Mouse (Mus musculus): ENCODE measurements around the gene Nthl1.
"Not testable (repeated sequence)": the region's sequence is repeated elsewhere in the genome, so short reads cannot be mapped to it uniquely, and the experiment has no call there.

The Nthl1 gene

DNA sequence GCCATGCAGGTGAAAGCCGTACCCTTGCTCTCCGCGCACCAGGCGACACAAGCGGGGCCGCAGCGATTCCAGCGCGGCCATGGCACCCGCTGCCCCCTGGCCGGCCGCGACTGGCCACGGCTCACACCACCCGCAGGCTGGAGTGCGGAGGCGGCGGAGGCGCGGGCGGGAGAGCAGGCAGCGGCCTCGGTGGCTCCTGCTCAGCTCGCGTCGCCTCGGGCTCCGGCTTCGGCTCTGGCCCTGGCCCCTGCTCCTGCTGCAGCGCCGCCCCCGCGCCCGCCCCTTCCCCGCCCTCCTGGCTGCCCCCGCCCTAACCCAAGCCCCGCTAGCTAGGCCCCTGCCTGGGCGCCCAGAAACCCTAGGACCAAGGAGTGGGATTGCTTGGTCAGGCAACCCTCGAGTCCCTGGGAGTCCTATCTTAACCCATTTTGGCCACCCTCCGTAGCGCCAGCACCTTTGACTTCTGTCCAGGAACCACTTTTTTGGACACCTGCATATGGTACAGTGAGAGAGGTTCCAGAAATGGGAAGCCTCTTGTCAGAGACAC is 17.7 kb downstream of the Nthl1 start, which contains the start of gene Slc9a3r2:
Gene Slc9a3r2 (minus strand): TSS at position 258 of the 547 bp plus-strand sequence.
- no peak for DNase-seq (ENCODE audit: low spot score)

- no peak for DNase-seq (ENCODE audit: low spot score)
Measured at GRCm38 (mm10) chr17:24650766-24651165, 18.3 kb downstream of the Nthl1 start.

- no peak for DNase-seq (ENCODE audit: low spot score)
Measured at GRCm38 (mm10) chr17:24651835-24652234, 19.4 kb downstream of the Nthl1 start.

GRCm38 (mm10) chr17:24653967-24654710 is 21.7 kb downstream of the Nthl1 start:
- DNase-seq (ENCODE audit: low spot score) = no peak

DNA sequence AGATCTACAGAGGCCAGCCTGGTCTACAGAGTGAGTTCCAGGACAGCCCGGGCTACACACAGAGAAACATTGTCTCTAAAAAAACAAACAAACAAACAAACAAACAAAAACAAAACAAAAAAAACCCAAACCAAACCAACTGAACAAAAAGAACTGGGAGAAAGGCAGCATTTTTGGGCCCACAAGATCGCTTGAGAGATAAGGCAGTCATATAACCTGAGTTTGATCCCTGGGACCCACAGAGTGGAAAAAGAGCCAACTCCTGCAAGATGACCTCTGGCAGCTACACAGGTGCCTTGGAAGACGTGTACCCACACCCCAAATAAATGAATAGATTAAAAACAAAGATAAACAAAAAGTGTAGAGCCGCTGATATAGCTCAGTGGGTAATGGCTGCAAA is 22.5 kb downstream of the Nthl1 start:
- DNase-seq (ENCODE audit: low spot score) = no peak

DNA sequence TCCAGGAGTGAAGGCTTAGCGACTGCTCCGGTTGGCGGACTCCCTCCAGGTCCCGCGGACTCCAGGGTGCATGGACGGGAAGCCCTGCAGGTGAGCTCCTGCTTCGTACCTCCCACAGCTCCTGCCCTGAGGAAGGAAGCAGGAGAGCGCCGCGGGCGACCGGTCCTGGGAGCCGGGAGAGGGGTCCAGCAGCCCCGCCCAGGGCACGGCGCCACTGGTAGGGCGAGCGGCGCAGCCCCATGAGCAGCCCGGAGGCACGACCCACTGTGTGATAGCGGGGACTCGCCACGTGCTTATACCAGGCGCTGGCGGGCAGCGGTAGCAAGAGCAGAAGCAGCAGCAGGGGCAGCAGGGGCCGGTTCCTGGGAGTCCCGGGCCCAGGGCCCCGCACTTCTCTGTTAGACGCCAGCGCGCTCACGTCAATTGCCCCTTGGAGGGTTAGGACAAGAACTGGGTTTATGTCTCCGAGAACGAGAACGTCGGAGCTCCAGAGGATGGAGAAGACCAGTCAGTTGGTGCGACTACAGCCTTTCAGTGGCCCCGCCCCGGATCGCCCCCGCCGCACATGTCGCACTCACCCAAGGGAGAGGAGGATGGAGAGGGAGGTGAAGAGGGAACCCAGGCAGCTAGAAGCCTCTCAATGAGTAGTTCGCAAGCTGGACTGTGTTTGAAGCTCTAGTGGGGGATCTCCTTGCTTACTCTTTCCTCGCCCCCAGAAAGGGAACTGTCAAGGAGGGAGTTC is 25.7 kb downstream of the Nthl1 start, which contains the start of gene Npw:
Gene Npw (minus strand): TSS at position 441 of the 742 bp plus-strand sequence.
- DNase-seq (ENCODE audit: low spot score) = no peak

DNA sequence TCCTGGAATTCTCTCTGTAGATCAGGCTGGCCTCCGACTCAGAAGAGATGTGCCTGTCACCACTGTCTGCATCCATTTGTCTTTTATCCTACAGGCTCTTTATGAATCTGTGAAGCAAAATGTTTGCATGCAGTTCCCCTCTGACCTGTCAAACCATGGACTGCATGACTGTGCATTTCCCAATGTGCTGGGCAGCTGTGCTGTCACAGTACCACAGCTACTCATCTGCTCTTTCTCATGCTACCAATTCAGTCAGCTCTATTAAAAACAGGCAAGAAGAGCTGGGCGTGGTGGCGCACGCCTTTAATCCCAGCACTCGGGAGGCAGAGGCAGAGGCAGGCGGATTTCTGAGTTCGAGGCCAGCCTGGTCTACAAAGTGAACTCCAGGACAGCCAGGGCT is 34.5 kb downstream of the Nthl1 start:
- not testable (repeated sequence) for DNase-seq (ENCODE audit: low spot score)

DNA sequence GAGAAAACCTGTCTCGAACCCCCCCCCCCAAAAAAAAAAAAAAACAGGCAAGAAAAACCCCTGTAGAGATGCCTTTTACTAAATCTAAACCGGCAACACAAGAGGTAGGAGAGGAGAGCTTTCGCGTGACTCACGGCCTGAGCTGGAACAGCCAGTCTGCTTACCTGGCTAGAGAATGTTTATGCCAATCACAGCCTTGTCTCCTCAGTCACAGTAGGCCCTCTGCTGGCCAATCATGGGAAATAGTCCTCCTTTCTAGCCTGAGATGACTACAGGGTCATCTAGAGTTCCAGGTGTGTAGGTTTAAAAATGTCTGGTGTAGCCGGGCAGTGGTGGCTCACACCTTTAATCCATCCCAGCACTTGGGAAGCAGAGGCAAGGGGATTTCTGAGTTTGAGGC is 34.9 kb downstream of the Nthl1 start:
- DNase-seq (ENCODE audit: low spot score) = no peak

DNA sequence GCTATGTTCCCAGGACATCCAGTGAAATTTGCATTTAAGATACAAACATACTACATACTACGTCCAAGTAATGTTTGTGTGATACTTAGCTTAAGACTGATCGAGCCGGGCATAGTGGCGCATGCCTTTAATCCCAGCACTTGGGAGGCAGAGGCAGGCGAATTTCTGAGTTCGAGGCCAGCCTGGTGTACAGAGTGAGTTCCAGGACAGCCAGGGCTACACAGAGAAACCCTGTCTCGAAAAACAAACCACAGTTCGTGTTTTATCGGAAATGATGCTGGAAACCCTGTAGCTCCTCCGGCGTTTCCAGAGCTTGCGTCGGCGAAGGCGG is 36.7 kb downstream of the Nthl1 start:
- DNase-seq (ENCODE audit: low spot score) = not testable (repeated sequence)

DNA sequence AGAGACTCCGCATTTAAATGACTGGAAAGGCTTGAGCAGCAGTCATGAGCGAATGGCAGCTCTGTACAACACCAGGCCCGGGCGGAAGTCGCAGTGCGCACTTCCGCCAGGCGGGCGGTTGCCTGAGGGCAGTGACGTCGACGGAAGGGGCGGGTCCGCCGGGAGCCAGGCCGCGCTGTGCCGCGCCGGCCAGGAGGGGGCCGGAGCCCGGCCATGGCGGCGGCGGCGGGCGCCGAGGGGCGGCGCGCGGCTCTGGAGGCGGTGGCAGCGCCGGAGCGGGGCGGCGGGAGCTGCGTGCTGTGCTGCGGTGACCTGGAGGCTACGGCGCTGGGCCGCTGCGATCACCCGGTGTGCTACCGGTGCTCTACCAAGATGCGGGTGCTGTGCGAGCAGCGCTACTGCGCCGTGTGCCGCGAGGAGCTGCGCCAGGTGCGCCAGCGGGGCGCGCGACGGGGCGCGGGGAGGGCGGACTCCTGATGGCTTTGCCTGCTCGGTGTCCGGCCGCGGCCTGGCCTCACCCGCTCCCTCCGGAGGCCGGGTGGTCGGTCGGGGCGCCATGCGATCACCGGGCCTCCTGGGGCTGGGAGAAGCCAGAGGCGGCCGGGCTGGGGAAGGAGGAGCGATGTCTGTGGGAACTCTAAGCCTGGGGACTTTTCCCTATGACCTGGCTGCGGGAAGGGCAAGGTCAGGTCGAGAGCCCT is 37.2 kb downstream of the Nthl1 start, which contains the start of gene Zfp598:
Gene Zfp598 (plus strand): TSS at position 143 of the 701 bp plus-strand sequence.
- peak; percentile 87 for DNase-seq (ENCODE audit: low spot score)

DNA sequence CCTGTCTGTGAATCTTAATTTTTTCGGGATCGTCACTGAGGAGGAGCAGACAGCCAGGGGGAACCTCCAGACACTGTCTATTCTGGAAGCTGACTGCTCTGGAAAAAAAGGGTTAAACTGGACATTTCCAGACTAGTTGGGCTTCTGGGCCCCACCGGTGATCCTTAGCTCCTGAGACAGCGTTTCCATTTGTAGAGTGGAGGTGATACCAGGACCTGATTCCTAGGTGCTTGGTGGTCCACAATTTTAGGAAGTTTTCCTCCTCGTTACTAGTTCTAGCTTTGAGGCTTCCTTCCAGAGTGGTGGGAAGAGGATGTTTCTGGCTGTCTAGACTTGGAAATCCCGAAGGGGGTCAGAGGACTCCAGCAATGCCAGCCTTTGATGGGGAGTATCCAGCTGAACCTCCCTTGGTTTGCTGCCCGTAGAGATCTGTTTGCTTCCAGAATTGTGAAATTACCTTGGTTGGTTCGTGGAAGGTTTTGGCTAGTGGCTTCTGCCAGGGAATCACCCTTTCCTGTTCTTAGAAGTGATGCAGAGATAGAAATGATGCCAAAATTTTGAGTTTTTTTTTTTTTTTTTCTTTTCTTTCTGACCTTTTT is 37.9 kb downstream of the Nthl1 start:
- DNase-seq (ENCODE audit: low spot score) = no peak

DNA sequence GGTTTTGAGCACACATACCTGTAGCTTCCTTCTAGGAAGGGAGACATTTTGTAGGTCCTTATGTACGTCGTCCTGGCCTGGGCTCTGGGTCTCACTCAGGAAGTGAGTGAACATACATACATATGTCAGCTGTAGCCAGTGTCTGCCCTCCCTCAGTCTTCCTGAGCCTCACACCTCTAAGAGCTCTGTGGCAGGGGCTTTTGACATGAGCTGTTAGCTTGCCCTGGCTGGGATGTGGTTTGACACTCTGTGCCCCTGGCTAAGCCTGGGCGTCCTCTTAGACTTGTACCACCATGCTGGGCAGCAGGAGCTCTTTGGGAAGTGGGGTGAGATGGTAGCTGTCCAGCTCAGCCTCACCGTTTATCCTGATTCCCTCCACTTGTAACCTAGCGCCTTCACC is 38.9 kb downstream of the Nthl1 start:
- no peak for DNase-seq (ENCODE audit: low spot score)

GRCm38 (mm10) chr17:24672141-24672540 is 39.7 kb downstream of the Nthl1 start:
- no peak for DNase-seq (ENCODE audit: low spot score)

DNA sequence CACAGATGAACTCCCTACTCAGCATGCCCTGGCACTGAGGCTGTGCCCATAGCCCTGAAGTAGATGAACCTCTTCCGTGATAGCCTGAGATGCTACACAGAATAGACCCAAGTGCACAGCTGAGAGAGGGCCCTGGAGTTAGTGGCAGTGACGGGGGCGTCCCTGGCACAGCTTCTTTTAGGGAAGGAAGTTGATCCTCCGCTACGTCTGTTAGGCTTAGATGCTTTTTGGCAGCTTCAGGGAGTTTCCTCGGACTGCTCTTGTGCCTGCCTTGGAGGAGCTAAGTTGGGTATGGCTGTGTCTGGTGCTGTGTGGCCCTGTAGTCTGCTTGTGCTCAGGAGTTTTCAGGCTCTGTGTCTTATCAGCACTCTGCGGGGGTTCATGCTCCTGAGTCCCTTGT is 41.8 kb downstream of the Nthl1 start:
- no peak for DNase-seq (ENCODE audit: low spot score)

GRCm38 (mm10) chr17:24676187-24676586 is 43.7 kb downstream of the Nthl1 start:
- DNase-seq (ENCODE audit: low spot score) = no peak

DNA sequence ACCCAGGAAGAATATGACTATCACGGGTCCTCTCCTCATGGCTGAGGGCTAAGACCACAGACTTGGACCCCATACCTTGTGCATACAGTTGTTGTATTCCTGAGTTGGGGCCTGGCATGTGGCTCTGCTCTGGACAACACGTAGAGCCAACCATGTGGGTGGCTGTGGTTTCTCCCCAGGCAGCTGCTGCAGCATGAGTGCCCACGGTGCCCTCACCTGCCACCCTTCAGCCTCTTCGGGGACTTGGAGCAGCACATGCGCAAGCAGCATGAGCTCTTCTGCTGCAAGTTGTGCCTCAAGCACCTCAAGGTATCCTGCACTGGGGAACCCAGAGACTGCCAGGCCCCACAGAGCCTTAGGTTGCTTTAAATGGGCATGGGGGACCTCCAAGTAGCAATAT is 44.4 kb downstream of the Nthl1 start:
- no peak for DNase-seq (ENCODE audit: low spot score)

GRCm38 (mm10) chr17:24677500-24678080 is 45.1 kb downstream of the Nthl1 start:
- no peak for DNase-seq (ENCODE audit: low spot score)

GRCm38 (mm10) chr17:24686514-24686913 is 54.0 kb downstream of the Nthl1 start:
- DNase-seq (ENCODE audit: low spot score) = no peak

DNA sequence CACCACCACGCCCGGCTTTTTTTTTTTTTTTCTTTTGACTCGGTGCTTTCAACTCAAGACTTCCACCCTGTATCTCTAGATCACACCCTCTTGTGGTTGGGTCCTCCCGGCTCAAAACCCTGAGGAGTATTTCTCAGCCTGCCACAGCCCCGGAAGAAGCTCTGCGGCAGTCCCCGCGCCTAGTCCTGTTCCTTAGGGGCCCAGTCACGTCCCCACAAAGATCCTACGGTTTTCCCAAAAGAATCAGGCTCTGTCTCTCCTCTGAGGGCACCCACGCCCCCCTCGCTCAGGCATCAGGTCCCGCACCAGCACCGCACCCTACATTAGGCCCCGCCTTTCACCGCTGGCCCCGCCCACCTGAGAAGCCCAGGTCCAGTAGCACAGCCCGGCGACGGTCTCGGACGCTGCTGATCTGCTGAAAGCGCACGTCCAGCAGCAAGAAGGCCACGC is 54.7 kb downstream of the Nthl1 start:
- no peak for DNase-seq (ENCODE audit: low spot score)

DNA sequence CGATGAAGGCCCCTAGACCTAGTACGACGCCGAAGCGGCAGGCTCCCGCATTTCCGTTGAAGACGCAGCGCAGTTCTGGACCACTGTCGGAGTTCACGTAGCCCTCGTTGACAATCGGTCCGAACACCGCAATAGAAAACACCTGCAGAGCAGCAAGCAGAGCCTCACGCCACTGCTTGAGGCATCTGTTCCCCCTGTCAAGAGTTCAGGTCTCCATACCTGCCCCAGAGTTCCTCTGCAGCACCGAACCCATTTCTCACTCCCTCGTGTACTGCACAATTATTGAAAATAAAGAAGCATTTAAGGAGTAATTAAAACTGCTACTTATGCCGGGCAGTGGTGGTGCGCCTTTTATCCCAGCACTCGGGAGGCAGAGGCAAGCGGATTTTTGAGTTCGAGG is 55.1 kb downstream of the Nthl1 start:
- DNase-seq (ENCODE audit: low spot score) = no peak
